Mouse (Mus musculus) layer of hippocampus, adult 11-12 months (tissue): ENCODE results near the gene Klhl5.
"Not testable (repeated sequence)": the region's sequence is repeated elsewhere in the genome, so short reads cannot be mapped to it uniquely, and the experiment has no call there.

Experiments
- DNase-seq: peaks from one replicate; pipeline ENCODE4 v3.0.0; 2022; ENCODE audit warnings: low spot score

The Klhl5 gene

DNA sequence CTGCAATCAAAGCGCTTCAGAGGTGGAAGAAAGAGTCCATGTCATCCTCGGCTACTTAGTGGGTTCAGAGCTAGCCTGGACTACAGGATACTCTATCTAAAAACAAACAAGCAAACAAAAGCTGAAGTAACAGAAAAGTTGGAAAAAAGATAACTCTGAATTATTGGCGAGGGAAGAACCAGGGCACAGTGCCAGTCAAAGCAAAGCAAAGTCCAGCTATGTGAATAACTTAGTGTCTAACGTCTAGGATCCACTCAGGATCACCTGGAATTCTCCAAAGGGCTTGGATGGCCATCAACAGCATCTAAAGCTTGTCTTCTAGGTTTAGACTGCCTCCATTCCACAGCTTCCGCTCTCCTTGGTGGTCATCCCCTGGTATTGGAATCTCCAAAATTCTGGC, 9.9 kb upstream of the Klhl5 start:
- no peak for DNase-seq

DNA sequence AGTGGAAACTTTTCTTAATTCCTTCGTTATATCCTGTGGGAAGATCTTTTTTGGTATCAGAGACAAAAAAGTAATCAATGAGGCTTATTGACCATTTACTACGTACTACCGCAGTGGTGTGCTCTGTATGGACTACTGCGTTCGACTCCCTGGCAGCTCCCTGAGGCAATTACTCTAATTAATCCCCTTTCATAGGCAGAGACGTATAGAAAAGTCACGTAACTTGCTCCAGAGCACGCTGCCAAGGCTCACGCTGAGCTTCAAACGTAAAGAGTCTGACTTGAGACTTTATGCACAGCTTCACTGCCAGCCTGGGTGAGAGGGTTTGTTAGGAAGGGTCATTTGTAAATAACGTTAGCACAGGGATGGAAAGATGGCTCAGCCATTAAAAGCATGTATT, 7.3 kb upstream of the Klhl5 start:
- no peak for DNase-seq

DNA sequence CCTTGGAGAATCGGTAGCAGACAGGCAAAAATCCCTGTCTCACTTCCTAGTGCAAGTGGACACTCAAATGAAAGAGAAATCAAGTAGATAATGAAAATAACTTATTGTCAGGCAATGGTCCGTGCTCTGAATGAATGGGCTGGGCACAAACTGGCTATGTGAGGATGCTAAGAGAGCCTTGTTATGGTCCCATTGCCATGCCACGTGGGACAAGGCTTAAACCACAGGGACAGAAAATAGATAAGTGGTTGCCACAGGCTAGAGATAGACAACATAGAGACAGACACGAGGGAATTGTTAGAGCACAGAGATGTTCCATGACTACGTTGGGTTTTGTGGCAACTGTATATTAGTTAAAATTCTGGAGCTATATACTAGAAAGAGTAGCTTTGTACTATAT, 6.1 kb upstream of the Klhl5 start:
- no peak for DNase-seq

DNA sequence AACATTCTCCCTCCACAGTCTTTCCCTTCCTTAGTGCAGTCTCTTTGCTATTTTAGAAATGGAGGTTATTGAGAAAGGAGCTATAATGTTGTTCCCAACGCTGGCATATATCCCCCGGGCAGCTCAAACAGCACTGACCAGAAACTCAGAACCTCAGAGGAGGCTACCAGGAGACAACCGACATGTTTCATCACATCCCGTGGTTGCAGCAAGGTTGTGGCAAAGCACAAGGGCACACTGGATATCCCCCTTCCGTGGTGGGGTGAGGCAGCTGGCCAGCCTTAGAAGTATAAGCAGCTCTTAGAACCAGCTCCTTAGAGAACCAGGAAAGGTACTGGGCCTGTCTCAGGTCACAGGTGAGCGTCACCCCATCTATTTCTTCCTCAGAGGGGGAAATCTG, 5.7 kb upstream of the Klhl5 start:
- no peak for DNase-seq

DNA sequence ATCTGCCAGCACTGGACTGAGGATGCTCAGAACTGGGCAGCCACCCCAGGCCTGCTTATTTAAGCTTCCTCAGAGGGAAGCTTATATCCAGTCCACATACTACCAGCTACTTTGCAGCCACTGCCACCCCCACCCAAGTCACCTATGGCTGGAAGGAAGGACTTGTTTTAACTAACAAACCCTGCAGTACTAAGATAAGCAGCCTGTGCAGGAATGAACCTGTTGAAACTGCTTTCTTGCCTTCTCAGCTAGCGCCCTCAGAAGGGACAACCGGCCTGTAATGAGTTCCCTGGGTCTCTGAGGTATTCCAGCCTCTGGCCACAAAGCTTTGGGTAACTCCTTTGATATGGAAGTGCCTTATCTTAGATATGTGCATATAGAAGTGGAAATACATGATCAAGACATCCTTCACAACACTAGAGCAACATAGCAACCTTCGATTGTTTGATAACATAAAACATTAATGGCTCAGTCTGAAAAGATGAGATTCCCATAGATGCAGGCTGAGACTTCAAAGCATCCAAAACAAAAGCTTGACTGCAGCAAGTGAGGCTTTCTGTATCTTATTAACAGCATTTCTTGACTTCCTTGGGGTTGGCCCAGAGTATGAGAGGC, 5.2 kb upstream of the Klhl5 start:
- no peak for DNase-seq

GRCm38 (mm10) chr5:65102641-65103042, 4.7 kb upstream of the Klhl5 start:
- no peak for DNase-seq

DNA sequence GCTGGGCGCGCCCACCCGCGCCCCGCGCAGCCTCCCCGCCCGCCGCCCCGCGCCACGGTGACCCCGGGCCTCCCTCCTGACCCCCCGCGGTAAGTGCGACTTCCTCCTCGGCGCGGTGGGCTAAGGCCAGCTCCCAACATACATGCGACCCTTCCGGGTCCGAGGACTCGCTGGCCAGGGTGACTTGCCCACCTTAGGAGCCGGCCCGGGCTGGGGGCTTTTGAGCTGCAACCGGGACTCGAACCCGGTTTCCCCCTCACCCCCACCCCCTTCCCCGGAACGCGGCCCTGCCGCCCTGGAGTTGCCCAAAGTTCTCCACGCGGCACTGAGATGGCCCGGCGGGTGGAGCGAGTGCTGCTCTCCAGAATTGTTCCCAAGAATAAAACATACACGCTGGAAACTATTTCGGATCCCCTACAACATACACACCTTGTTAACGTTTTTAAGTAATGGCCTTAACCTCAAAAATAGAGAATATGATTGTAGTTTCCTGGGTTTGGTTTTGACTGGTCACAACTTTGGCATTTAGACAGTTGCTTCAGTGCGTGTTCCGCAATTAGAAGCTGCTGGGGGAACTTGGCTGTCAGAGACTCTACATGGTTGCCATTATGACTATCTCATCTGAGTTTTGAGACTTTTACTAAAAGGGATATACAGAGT, 564 bp downstream of the Klhl5 start:
- DNase-seq = no peak

GRCm38 (mm10) chr5:65112225-65112624, 4.9 kb downstream of the Klhl5 start:
- not testable (repeated sequence) for DNase-seq

- DNase-seq = no peak
Measured at GRCm38 (mm10) chr5:65113323-65113722, 6.0 kb downstream of the Klhl5 start.

- no peak for DNase-seq
Measured at GRCm38 (mm10) chr5:65116789-65117188, 9.4 kb downstream of the Klhl5 start.

- DNase-seq = no peak
Measured at GRCm38 (mm10) chr5:65119495-65119894, 12.2 kb downstream of the Klhl5 start.

- no peak for DNase-seq
Measured at GRCm38 (mm10) chr5:65119918-65120317, 12.6 kb downstream of the Klhl5 start.

- DNase-seq = no peak
Measured at GRCm38 (mm10) chr5:65122616-65123015, 15.3 kb downstream of the Klhl5 start.

DNA sequence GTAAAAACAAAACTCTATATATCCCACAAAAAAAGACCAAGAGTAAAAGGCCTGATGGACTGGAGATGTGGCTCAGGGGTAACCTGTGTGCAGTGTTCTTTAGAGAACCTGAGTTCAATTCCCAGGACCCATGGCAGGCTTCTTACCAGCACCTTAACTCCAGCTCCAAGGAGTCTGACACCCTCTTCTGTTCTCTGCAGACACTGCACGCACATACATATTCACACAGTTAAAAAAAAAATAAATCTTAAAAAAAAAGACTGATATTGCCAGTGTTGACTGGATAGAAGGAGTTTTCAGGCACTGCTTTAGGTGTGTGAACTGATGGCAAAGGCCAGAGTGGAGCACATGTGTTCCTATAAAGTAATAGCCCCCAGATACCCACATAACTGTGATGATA, 18.8 kb downstream of the Klhl5 start:
- no peak for DNase-seq

DNA sequence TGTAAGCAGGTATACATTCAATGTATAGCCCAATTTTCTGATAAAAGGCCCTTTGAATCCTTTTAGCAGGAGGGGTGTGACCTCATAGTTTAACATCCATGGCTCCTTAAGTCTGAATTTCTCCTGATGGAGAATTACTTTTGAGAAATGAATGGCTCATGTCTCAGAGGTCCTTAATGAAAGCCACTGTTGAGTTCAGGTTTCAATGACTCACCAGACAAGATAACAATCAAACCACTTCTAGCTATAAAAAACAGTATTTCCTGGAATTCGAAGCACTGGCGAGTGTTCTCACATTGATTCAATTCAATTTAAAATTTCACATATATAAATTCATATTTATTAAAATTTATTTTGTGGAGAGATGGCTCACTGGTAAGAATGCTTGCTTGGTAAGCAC, 21.1 kb downstream of the Klhl5 start:
- DNase-seq = no peak

- DNase-seq = peak; percentile 34
Measured at GRCm38 (mm10) chr5:65130528-65131210, 23.3 kb downstream of the Klhl5 start.

GRCm38 (mm10) chr5:65131211-65131879, 24.0 kb downstream of the Klhl5 start:
- peak; percentile 30 for DNase-seq

- DNase-seq = no peak
Measured at GRCm38 (mm10) chr5:65136159-65136558, 28.8 kb downstream of the Klhl5 start.

GRCm38 (mm10) chr5:65137073-65137472, 29.7 kb downstream of the Klhl5 start:
- DNase-seq = no peak

- no peak for DNase-seq
Measured at GRCm38 (mm10) chr5:65141242-65141641, 33.9 kb downstream of the Klhl5 start.

DNA sequence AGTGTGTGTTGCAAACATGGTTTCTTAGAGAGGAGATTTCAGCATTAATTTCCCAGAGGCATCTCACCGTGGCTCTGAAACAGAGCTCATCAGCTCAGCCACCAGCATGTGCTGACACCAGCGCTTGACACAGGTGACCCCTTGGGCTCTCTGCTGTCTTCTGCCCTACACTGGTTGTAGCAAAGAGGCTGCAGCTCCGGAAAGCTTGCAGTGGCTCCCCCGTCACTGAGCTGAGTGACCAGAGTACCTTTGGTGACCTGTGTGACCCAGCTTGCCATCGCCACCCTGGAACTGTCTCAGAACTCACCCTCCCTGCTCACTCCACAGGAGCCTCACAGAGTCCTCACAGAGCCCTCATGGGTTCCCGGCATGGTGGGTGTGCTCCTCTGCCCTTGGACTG, 34.9 kb downstream of the Klhl5 start:
- no peak for DNase-seq

- no peak for DNase-seq
Measured at GRCm38 (mm10) chr5:65145499-65146101, 38.3 kb downstream of the Klhl5 start.

- DNase-seq = no peak
Measured at GRCm38 (mm10) chr5:65146749-65147148, 39.4 kb downstream of the Klhl5 start.
